Mouse (Mus musculus) liver, embryonic 11.5 days (tissue): ENCODE results near the gene Pgp. TPM values are rescaled to one million over a fixed set of nuclear protein-coding genes. Genes with fewer than 3 reads are reported as not detected.

ENCODE experiments used
- ATAC-seq: fragments of 200-750 bp; cut with Nextera tagmentation; replicated peaks from 2 replicates; pipeline ENCODE4 v1.8.0; 2017; ENCODE audit warnings: moderate number of reproducible peaks, mild to moderate bottlenecking, moderate TSS enrichment, moderate library complexity; ENCODE audit not compliant: low FRiP score
- DNase-seq: peaks from one replicate; pipeline ENCODE4 v3.0.0-alpha.2; 2017; ENCODE audit warnings: low spot score
- H3K27ac ChIP-seq: fragments of 300-500 bp; sonication (generic); 2 replicates; pipeline ENCODE4 v1.5.1; 2014; ENCODE audit warnings: mild to moderate bottlenecking, low read depth, low read length, control low read depth
- H3K27me3 ChIP-seq: fragments of 300-500 bp; sonication (generic); replicated peaks from 2 replicates; pipeline ENCODE4 v1.6.1; 2014; ENCODE audit warnings: low read length, mixed read lengths; ENCODE audit not compliant: control insufficient read depth, insufficient read depth
- H3K36me3 ChIP-seq: fragments of 300-500 bp; sonication (generic); 2 replicates; pipeline ENCODE4 v1.6.1; 2014; ENCODE audit warnings: mild to moderate bottlenecking, low read length, moderate library complexity, mixed read lengths; ENCODE audit not compliant: control insufficient read depth, insufficient read depth
- H3K4me1 ChIP-seq: fragments of 300-500 bp; sonication (generic); replicated peaks from 2 replicates; pipeline ENCODE4 v1.6.1; 2014; ENCODE audit warnings: low read length, mixed read lengths; ENCODE audit not compliant: control insufficient read depth, insufficient read depth
- H3K4me2 ChIP-seq: fragments of 300-500 bp; sonication (generic); 2 replicates; pipeline ENCODE4 v1.6.1; 2014; ENCODE audit warnings: mild to moderate bottlenecking, control low read depth, moderate library complexity
- H3K4me3 ChIP-seq: fragments of 300-500 bp; sonication (generic); 2 replicates; pipeline ENCODE4 v1.5.1; 2014; ENCODE audit warnings: low read depth, low read length, control low read depth
- H3K9ac ChIP-seq: fragments of 300-500 bp; sonication (generic); 2 replicates; pipeline ENCODE4 v1.6.1; 2014; ENCODE audit warnings: low read depth, low read length, control low read depth
- H3K9me3 ChIP-seq: fragments of 300-500 bp; sonication (generic); 2 replicates; pipeline ENCODE4 v1.6.1; 2016; ENCODE audit warnings: low read length, inconsistent platforms, mixed read lengths; ENCODE audit not compliant: control insufficient read depth
- WGBS: fragments of 180-500 bp; shearing (Covaris S2); extraction: QIAGEN DNeasy Blood & Tissue Kit; methylation state at CpG from one replicate; pipeline ENCODE4 v1.1.7; 2014; 5-methylcytosine and 5-hydroxymethylcytosine counted together
- polyA plus RNA-seq: library from polyadenylated mRNA; unstranded; fragments of >200 nt; fragmentation: Nextera tagmentation; extraction: Ambion mirVana; gene quantifications from 2 replicates; pipeline ENCODE4 v1.2.1, GENCODE M21; 2014

Pgp gene
- polyA plus RNA-seq, 1 experiment from 2014 or later: 119 TPM

GRCm38 (mm10) chr17:24437016-24437415 lies 33.2 kb upstream of the Pgp start:
- Histone ChIP-seq H3K9me3 (no peaks in the 10 kb centered on the region), H3K27ac (no peak overlapping the region), H3K4me3 (no peak overlapping the region), H3K9ac (no peak overlapping the region), H3K36me3 (peaks cover 30% of the 10 kb centered on the region), H3K27me3 (no peaks in the 10 kb centered on the region), H3K4me2 (no peak overlapping the region), H3K4me1 (no peaks in the 10 kb centered on the region)
- WGBS: 82% methylated on average over 5 of the region's 5 CpGs
- DNase-seq (no peak), ATAC-seq (peak; percentile 55)

GRCm38 (mm10) chr17:24440377-24440776 lies 29.8 kb upstream of the Pgp start:
- Histone ChIP-seq H3K27me3 (no peaks in the 10 kb centered on the region), H3K36me3 (peaks cover 50% of the 10 kb centered on the region), H3K9me3 (no peaks in the 10 kb centered on the region), H3K4me1 (no peaks in the 10 kb centered on the region), H3K4me2 (no peak overlapping the region), H3K27ac (no peak overlapping the region), H3K9ac (no peak overlapping the region), H3K4me3 (no peak overlapping the region)
- 89% methylated on average over 8 of the region's 8 CpGs for WGBS
- ATAC-seq: no peak
- no peak for DNase-seq

GRCm38 (mm10) chr17:24441148-24441547 lies 29.0 kb upstream of the Pgp start:
- 58% methylated on average over 2 of the region's 2 CpGs for WGBS
- no peak for ATAC-seq
- peaks cover 55% of the 10 kb centered on the region for H3K36me3 ChIP-seq

GRCm38 (mm10) chr17:24442107-24442506 lies 28.1 kb upstream of the Pgp start:
- no peak overlapping the region for H3K9ac ChIP-seq
- WGBS: 83% methylated on average over 14 of the region's 14 CpGs
- no peaks in the 10 kb centered on the region for H3K9me3 ChIP-seq
- no peak overlapping the region for H3K27ac ChIP-seq
- H3K4me1 ChIP-seq: no peaks in the 10 kb centered on the region
- no peaks in the 10 kb centered on the region for H3K27me3 ChIP-seq
- peaks cover 59% of the 10 kb centered on the region for H3K36me3 ChIP-seq
- DNase-seq (no peak), ATAC-seq (no peak)
- H3K4me3 ChIP-seq: no peak overlapping the region
- no peak overlapping the region for H3K4me2 ChIP-seq

More at GRCm38 (mm10) chr17:24441148-24441547, 29.0 kb upstream of the Pgp start:
- Histone ChIP-seq H3K9ac (no peak overlapping the region), H3K27me3 (no peaks in the 10 kb centered on the region), H3K4me1 (no peaks in the 10 kb centered on the region), H3K4me2 (no peak overlapping the region), H3K27ac (no peak overlapping the region), H3K9me3 (no peaks in the 10 kb centered on the region), H3K4me3 (no peak overlapping the region)
- DNase-seq: no peak

- no peak for ATAC-seq
- peaks cover 56% of the 10 kb centered on the region for H3K36me3 ChIP-seq
- 86% methylated on average over 7 of the region's 7 CpGs for WGBS
These were observed 27.5 kb upstream of the Pgp start, which contains the start of gene Dnase1l2 for GRCm38 (mm10) chr17:24442632-24443155. TSS of gene Dnase1l2 (minus strand) at chr17:24443105.

GRCm38 (mm10) chr17:24443409-24443808 lies 26.8 kb upstream of the Pgp start:
- H3K27me3 ChIP-seq: no peaks in the 10 kb centered on the region
- 88% methylated on average over 4 of the region's 4 CpGs for WGBS
- DNase-seq: no peak
- H3K4me1 ChIP-seq: no peaks in the 10 kb centered on the region
- no peak for ATAC-seq
- H3K9me3 ChIP-seq: no peaks in the 10 kb centered on the region
- no peak overlapping the region for H3K27ac ChIP-seq
- no peak overlapping the region; the same call in 1 of the 2 replicates for H3K4me2 ChIP-seq
- no peak overlapping the region for H3K9ac ChIP-seq
- peaks cover 53% of the 10 kb centered on the region for H3K36me3 ChIP-seq
- no peak overlapping the region for H3K4me3 ChIP-seq

More at GRCm38 (mm10) chr17:24442632-24443155, 27.5 kb upstream of the Pgp start, which contains the start of gene Dnase1l2:
- H3K9me3 ChIP-seq: no peaks in the 10 kb centered on the region
- no peak within 1 kb of the TSS; the same call in 1 of the 2 replicates for H3K4me2 ChIP-seq
- DNase-seq: no peak
- no peaks in the 10 kb centered on the region for H3K27me3 ChIP-seq
- H3K27ac ChIP-seq: no peak within 1 kb of the TSS
- H3K9ac ChIP-seq: no peak within 1 kb of the TSS
- H3K4me1 ChIP-seq: no peaks in the 10 kb centered on the region
- H3K4me3 ChIP-seq: no peak within 1 kb of the TSS

- no peaks in the 10 kb centered on the region for H3K9me3 ChIP-seq
- DNase-seq: no peak
- H3K36me3 ChIP-seq: peaks cover 59% of the 10 kb centered on the region
- ATAC-seq: no peak
- H3K27ac ChIP-seq: no peak overlapping the region
- H3K4me2 ChIP-seq: no peak overlapping the region
- H3K4me3 ChIP-seq: no peak overlapping the region
- 93% methylated on average over 8 of the region's 8 CpGs for WGBS
- H3K9ac ChIP-seq: no peak overlapping the region
- H3K4me1 ChIP-seq: no peaks in the 10 kb centered on the region
- H3K27me3 ChIP-seq: no peaks in the 10 kb centered on the region
These were observed 23.6 kb upstream of the Pgp start for GRCm38 (mm10) chr17:24446590-24446989.

GRCm38 (mm10) chr17:24449507-24449906 lies 20.7 kb upstream of the Pgp start:
- WGBS: 86% methylated on average over 6 of the region's 6 CpGs
- no peaks in the 10 kb centered on the region for H3K9me3 ChIP-seq
- H3K27me3 ChIP-seq: no peaks in the 10 kb centered on the region
- no peak for ATAC-seq
- H3K9ac ChIP-seq: no peak overlapping the region
- DNase-seq: no peak
- H3K4me3 ChIP-seq: no peak overlapping the region
- no peak overlapping the region for H3K27ac ChIP-seq
- no peak overlapping the region for H3K4me2 ChIP-seq
- peaks cover 46% of the 10 kb centered on the region for H3K36me3 ChIP-seq
- peaks cover 11% of the 10 kb centered on the region for H3K4me1 ChIP-seq

- ATAC-seq (no peak), DNase-seq (no peak)
- no peak overlapping the region for H3K4me2 ChIP-seq
- no peaks in the 10 kb centered on the region for H3K9me3 ChIP-seq
- H3K27me3 ChIP-seq: no peaks in the 10 kb centered on the region
- no peak overlapping the region for H3K9ac ChIP-seq
- WGBS: 88% methylated on average over 6 of the region's 6 CpGs
- peaks cover 11% of the 10 kb centered on the region for H3K4me1 ChIP-seq
- H3K4me3 ChIP-seq: no peak overlapping the region
- H3K27ac ChIP-seq: no peak overlapping the region
- peaks cover 30% of the 10 kb centered on the region for H3K36me3 ChIP-seq
These were observed 19.0 kb upstream of the Pgp start for GRCm38 (mm10) chr17:24451220-24451619.
